Mouse (Mus musculus) bone marrow, adult 2 months (tissue): Measurements from ENCODE around the gene Gm884.

Experiments
- CTCF ChIP-seq: fragments of 200-500 bp; IDR thresholded peaks from 2 replicates; pipeline ENCODE4 v1.5.1; 2011; ENCODE audit warnings: low read length, control low read depth; ENCODE audit not compliant: control insufficient read depth, insufficient read depth
- POLR2A ChIP-seq: fragments of 200-500 bp; IDR thresholded peaks from 2 replicates; pipeline ENCODE4 v1.6.1; 2011; ENCODE audit warnings: low read depth, mild to moderate bottlenecking, control low read depth, low read length, borderline replicate concordance; ENCODE audit not compliant: control insufficient read depth

GRCm38 (mm10) chr11:103647921-103648620 is 27.1 kb upstream of the Gm884 start:
- no peak for TF ChIP-seq POLR2A
- TF ChIP-seq CTCF, result no peak
